Mouse (Mus musculus) right cerebral cortex, postnatal 25 days (tissue): ENCODE results near the gene Trpm5.

Source experiments
- DNase-seq: peaks from one replicate; pipeline ENCODE4 v3.0.0; 2022

Trpm5 gene

DNA sequence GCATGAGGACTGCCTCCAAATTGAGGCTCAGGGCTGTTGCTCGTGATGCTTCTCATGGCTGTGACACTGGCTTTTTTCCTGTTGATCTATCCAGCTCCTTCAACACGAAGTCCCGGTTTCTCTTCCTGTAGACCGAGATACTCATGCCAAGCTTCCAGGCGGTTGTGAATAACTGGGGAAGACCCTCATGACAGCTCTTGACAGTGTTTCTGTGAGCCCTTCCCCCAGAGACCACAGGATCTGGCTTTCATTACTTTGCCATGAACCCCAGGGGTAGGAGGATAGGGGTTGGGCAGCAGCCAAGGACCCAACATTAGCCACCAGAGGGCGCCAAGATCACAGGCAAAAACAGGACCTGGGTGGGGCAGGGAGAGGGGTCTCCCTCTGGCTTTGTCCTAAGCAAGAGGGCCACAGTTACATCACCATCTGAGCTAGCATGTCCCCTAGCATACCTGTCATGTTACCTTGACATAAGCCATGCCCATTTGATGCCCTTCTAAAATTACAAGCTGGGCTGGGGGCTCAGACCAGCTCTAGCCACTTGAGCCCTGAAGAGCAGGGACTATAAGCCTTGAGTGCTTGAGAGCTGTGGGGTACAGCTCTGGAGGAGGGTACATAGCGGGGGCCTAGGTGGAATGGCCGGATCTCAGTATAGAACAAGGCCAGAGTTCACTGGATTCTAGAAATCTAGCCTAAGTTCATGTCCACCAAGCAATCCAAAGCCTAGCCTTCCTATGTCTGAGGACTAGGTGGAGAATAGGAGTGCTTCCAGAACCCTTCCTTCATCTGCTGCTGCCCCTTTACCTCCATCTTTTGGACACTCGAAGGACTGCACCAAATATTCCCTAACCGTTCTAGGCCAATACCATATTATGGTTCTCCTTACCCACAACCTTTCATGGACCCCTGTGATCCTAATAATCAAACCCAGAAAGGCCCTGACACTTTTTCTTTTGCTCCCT is at the start of gene Trpm5:
Gene Trpm5, minus strand, starts transcription at position 51 of the 962 bp plus-strand sequence.
- peak; percentile 25 for DNase-seq

GRCm38 (mm10) chr7:143142680-143143079 is 48.2 kb upstream of the Trpm5 start:
- DNase-seq: no peak

- DNase-seq: no peak
Measured at GRCm38 (mm10) chr7:143139932-143140331, 45.5 kb upstream of the Trpm5 start.

DNA sequence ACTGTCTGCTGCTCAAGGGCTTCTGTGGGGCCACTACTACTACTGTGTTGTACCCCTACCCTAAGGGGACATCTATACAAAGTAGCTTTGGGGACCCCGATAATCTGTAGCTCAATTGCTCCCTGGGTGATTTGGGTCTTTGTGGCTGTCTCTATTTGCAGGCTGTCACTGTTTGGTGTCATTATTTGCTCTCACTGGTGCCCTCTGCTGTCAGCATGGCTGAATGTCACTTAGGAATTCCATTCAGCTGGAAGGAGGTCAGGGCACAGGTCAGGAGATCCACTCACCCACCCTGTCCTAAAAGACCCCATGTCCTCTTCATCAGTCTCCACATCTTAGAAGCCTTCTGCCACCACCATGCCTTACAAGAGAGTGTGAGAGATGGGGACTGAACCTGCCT is 44.3 kb upstream of the Trpm5 start:
- no peak for DNase-seq

- DNase-seq: no peak
Measured at GRCm38 (mm10) chr7:143136561-143136960, 42.1 kb upstream of the Trpm5 start.

DNA sequence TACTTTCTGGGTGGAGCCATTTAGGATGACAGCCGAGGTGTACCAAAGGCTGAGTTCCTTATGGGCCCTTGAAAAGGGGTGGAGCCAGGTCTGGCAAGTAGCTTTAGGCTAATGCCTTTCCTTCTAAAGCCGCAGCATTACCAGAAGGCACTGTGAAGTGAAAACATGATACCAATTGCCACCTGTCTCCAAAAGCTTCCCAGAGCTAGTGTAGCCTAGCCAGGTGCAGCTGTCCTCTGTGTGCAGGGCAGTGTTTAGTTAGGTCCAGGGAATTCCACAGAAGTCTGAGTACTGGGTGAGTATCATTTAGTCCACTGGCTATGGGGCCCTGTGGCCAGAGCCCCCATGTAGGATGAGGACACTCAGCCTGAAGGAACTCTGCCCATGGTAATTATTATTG is 41.7 kb upstream of the Trpm5 start:
- DNase-seq: no peak

- DNase-seq: no peak
Measured at GRCm38 (mm10) chr7:143132815-143133214, 38.4 kb upstream of the Trpm5 start.

- DNase-seq: no peak
Measured at GRCm38 (mm10) chr7:143124902-143125301, 30.5 kb upstream of the Trpm5 start.

DNA sequence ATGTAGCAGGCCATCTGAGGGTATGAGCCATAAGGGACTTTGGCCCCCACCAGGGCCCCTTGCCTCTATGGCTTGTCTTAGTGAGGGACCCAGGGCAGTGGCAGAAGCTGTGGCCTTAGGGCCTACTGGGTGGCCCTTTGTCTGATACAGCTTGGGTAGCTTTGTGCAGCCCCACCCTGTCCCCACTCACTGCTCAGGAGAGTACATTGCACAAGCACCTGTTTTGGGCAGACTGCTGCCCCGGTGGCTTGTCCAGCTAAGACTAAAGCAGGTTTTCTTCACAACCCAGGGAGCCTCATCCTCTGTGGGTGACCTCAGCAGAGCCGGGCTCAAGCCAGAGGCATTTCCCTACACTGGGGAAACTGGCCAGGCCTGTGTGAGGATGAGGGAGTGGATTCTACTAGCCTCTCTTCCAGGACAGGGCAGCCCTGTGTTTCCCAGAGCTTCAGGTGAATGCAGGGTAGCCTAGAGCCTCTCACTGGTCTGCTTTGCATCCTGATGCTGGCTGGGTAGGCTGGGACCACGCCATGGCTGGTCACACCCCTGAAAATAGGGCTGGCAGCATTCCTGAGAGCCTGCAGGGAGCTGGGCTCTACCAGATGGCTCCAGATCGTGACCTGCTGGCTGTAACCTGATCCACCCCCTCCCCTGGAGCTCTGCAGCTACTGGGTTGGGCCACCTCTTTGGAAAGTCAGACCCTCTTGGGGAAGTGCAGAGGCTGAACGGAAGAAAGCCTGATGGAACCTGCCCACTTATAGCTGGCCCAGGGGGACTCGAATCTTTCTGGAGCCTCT is 29.6 kb upstream of the Trpm5 start:
- DNase-seq: no peak

GRCm38 (mm10) chr7:143122191-143122590 is 27.7 kb upstream of the Trpm5 start:
- no peak for DNase-seq

GRCm38 (mm10) chr7:143119826-143120225 is 25.4 kb upstream of the Trpm5 start:
- DNase-seq: no peak

DNA sequence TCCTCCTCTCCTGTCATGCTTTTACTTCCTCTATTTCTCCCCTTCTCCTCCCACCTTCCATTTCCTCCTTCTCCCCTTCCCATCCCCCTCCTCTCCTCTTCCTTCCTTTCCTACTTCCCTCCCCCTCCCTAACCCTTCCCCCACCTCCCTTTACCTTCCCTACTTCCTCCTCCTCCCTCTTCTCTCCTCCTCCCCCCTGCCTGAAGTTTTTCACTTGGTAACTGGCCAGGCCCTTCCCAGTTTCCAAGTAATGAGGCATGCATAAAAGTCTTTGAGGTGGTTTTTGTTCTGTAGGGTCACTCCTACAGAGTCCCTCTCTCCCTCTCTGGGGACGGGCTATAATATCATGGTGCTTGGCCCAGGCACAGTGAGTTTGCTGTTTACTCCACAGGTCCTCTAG is 25.0 kb upstream of the Trpm5 start:
- no peak for DNase-seq

GRCm38 (mm10) chr7:143116521-143116920 is 22.1 kb upstream of the Trpm5 start:
- DNase-seq: no peak

DNA sequence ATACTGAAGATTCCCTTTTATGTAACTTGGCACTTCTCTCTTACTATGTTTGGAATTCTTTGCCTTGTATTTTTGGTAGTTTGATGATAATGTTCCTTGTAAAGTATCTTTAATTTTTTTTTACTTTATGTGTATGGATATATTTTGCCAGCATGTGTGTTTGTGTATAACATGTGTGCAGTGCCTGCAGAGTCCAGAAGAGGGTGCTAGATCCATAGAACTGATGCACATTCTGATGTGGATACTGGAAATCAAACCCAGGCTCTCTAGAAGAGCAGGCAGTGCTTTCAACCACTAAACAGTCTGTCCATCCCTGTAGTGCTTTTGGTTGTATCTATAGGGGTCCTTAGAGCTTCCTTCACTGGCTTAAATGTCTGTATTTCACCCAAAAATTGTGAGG is 20.3 kb upstream of the Trpm5 start:
- DNase-seq: no peak

GRCm38 (mm10) chr7:143112395-143112794 is 18.0 kb upstream of the Trpm5 start:
- DNase-seq: no peak

DNA sequence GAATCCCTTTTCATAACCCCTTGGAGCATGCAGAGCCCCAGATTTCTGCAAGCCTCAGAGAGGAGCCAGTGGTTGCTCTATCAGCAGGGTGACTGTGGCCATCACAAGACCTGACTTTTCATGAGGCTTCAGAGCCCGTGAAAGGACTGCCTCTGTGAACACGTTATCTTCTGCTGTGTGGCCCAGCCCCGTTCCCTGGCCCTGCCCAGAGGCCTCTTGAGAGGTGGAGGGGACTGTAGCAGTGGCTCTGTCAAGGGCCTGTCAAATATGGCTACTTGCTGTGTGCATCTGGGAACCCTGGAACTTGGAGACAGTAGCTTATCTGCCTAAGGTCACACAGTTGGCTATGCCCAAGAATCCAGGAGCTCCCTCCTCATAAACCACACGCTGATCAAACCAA is 17.3 kb upstream of the Trpm5 start:
- DNase-seq: no peak

- DNase-seq: no peak
Measured at GRCm38 (mm10) chr7:143110803-143111202, 16.4 kb upstream of the Trpm5 start.

DNA sequence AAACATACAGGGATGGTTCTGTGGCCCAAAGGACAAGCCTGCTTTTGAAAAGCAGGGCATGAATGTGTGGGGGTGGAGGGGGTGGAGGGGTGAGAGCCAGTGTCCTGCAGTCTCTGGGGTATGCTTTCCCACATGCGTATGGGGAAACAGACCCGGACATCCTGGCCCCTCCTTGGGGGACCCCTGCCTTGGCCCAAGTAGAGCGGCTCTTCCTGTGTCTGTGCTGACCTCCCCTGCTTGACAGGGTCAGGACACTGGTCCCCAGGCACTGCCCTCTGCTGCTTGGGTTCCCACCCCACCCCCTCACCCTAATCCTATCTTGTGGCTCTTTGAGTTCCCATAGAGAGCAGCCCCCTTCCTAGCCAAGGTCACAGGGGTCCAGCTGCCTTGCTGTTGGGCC is 15.3 kb upstream of the Trpm5 start:
- DNase-seq: no peak

DNA sequence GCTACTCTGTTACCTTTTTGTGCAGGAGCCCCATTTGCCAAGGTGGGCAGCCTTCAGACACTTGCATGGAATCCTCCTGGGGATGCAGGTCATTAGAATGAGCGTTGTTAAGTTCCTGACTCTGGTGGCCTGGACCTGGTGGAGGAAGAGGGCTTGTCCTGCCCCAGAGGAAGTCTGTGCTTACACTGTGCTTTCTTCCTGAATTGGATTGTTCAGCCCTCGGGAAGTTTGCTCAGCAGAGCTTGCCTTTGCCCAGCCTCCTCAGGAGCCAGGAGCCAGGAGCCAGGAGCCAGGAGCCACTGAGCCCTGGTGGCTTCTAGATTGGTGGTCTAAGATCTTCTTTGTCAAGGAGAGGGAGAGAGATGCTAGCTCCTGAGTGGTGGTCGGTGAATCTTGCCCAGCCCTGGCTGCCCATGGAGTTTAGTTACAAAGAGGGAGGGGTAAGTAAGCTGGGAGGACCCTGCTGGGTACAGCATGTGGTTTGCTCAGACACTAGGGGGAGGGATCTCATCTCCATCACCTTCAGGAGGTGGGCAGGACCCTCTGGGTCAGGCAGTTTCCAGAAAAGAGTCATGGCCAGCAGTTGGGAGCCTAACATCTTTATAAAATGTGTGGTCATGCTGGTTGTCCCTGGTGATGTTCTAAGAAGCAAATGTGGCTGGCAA is 14.7 kb upstream of the Trpm5 start:
- no peak for DNase-seq

DNA sequence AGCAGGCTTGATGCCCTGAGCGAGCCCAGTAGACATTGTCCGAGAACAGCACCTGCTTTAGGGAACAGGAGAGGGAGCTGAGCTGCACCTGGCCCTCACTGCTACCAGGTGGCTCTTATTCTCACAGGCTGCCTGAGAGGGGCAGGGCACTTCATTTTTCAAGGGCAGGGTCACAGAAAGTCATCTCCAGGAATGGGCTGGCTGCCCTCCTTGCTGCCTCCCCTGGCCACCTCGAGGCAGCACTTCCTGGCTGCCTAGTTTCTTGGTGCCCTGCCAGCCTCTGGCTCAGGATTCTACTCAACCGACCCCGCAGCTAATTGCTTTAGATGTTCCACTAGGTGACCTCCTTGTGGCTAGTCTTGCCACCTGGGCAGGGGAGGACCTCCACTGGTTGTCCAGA is 13.8 kb upstream of the Trpm5 start:
- DNase-seq: no peak

DNA sequence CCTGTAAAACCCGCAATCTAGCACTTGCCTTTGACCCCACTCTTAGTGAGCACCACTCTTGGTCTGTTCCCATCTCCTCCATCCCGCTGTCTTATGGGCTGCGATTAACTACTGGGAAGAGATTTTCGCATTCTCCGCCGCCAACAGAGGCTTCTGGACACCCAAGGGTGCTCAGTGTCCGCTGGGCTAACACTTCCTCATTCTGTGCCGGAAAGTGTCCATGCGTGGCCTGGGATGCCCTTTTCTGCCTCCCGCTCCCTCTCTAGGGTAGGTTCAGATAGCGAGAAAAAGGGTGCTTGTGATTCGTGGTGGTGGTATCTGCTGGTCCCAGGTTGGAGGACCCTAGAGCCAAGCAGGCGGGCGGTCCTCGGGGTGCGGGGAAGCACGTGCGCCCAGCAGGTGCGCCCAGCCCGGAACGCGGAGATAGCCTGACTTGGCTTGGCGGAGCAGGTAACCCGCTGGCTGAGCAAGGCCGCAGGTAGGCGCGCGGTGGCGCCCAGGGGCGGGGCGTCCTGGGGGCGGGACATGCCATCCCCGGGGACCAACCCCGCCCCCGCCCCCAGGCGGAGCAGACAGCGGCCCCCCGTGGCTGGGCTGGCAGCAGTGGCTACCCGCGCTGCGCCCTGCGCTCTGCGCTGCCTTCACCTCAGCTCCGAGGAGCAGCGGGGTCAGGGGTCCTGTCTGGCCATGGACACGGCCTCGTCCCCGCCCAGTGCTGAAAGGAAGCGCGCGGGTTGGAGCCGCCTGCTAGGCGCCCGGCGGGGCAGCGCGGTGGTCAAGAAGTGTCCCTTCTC is 12.4 kb upstream of the Trpm5 start:
- DNase-seq: no peak

- no peak for DNase-seq
Measured at GRCm38 (mm10) chr7:143106062-143106461, 11.6 kb upstream of the Trpm5 start, which contains the start of gene Kcnq1. Gene Kcnq1 (plus strand): TSS chr7:143106362.
